Mouse (Mus musculus): ENCODE measurements around the gene Rbm41. TPM values are rescaled to one million over a fixed set of nuclear protein-coding genes. Genes with fewer than 3 reads are reported as not detected.

The Rbm41 gene
- 0.25 and 0.43 TPM in 2 replicates for polyA plus RNA-seq (2012)

GRCm38 (mm10) chrX:139997740-139998690 lies at the start of gene Rbm41:
Rbm41 (minus strand) TSS chrX:139998595.

GRCm38 (mm10) chrX:139870938-139871791 lies 127.2 kb downstream of the Rbm41 start, which contains the start of gene Morc4:
Morc4 (minus strand) TSS chrX:139871677.

Other genes starting within 250 kb of the Rbm41 start
- not detected in 2 replicates for gene Ripply1, start 216.2 kb downstream of the Rbm41 start, polyA plus RNA-seq (2012)
- not detected in 2 replicates for gene Cldn2, start 197.8 kb downstream of the Rbm41 start, polyA plus RNA-seq (2012)
- gene Morc4, start 126.9 kb downstream of the Rbm41 start, polyA plus RNA-seq (2012) = 3.1 and 4.5 TPM in 2 replicates
- not detected in 2 replicates for gene Nup62cl, start 64.1 kb upstream of the Rbm41 start, polyA plus RNA-seq (2012)
- gene Pih1h3b, start 64.3 kb upstream of the Rbm41 start, polyA plus RNA-seq (2012) = not detected in 2 replicates